Mouse (Mus musculus): Measurements from ENCODE around the gene Psd. TPM values are rescaled to one million over a fixed set of nuclear protein-coding genes. Genes with fewer than 3 reads are reported as not detected.

The Psd gene
- total RNA-seq, 2 experiments from 2014 or later, result 0.36 TPM; not detected in 1

- no peak for ATAC-seq (ENCODE audit: poor library complexity, severe bottlenecking)
These were observed 4.6 kb downstream of the Psd start for GRCm38 (mm10) chr19:46322144-46322995.

DNA sequence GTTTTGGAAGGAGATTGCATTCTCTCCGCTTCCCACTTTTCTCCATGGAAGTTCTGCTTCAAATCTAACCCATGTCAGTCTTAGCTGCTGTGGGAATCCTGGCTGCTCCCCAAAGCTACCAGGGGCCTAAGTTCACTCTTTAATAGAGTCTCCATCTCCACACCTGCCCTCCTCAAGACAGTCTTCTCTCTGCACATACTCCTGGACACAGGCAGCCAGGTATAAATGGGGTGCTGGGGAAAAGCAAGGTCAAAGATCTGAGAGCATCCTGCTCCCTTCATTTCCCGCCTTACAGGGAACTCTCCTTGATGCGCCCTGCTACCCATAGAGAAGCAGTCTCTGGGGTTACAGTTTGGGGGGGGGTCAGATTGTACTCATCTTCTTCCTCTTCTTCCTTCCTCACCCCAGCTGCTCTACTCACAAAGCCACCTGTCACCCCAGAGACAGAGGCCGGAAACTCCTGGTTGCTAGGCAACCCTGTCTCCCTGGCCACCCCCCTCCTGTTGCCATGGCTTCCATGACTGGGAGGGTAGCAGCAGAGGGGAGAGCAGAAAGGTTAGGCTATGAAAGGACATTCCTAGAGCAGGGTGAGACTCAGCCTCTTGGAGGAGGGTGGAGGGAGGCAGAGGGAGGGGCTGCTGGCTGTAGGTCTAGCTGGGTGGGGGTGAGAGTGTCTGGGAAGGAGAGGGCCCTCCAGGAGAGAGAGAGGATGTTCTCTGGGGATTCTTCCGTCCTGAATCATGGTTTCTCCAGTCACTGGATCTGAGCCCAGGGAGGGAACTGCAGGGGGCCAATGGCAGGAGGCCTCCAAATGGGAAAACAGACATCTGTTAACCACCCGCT, 5.6 kb downstream of the Psd start:
- ATAC-seq (ENCODE audit: poor library complexity, severe bottlenecking), result no peak

- no peak for ATAC-seq (ENCODE audit: poor library complexity, severe bottlenecking)
These were observed 6.7 kb downstream of the Psd start for GRCm38 (mm10) chr19:46320076-46320785.

DNA sequence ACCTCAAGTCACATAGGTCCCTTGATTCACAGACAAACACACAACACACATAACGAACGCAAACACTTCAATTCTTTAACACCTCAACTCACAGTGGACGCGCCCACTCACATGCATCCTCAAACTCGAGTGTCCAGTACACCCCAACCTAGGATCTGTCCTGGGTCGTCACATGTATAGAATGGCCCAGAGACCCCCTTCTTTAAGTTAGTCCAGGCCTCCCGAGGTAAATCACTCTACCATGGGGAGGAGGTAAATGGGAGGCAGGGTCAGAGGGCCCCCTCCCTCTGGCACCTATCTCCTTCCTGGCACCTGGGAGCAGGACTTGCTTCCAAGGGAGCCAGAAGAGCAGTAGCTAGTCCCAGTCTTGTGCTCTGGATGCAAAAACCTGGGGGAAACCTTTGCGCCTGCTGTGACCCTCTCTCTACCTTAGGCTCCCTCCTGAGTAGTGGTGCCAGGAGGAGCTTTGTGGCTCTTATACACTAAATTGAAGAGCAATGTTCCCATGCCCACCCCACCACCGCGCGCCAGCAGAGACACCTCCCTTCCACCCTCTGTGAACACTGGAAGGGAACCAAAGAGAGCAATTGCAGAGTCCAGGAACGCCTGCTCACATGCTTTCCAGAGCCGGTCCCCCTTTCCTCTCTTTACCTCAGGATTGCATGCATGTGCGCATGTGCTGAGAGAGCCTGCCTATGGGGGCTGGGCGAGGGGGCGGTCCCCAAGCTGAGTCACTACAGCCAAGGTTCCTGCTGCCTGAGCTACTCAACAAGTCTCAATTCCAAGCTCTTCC, 8.2 kb downstream of the Psd start:
- no peak for ATAC-seq (ENCODE audit: poor library complexity, severe bottlenecking)

DNA sequence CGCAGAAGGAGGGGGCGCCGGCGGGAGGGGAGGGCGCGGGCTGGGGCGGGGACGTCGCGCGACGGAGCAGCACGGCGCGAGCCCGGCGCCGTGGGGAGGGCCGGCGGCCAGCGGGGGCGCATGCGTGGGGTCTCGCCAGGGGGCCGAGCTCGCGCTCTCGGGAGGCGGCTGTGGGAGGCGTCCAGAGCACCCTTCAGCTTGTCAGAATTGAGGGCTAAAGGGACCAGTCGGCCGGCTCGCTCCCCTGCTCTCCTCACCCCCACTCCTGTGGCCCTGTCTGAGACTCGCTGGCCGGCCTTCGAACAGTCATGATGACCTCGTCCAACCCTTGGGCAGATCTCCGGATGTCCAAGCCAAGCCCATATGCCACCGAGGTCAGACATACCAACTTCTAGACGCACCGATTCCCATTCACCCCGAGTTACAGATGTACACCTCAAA, 8.9 kb downstream of the Psd start:
- no peak for ATAC-seq (ENCODE audit: poor library complexity, severe bottlenecking)

DNA sequence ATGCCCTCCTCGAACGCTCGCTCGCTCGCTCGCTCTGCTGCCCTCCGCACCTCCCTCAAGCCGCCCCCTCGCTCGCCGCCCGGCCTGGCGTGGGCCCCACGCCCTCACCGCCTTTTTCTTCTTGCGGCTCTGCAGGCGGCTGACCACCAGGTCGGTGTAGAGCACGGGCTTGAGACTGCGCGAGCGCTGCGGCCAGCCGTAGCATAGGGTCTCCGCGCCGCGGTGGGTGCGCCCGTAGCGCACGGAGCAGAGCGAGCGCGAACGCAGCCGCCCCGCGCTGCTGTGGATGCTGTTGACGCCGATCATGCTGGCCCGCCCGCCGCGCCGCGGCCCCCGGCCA, 9.4 kb downstream of the Psd start:
- no peak for ATAC-seq (ENCODE audit: poor library complexity, severe bottlenecking)

GRCm38 (mm10) chr19:46316846-46317545, 10.0 kb downstream of the Psd start:
- ATAC-seq (ENCODE audit: poor library complexity, severe bottlenecking), result peak; percentile 11; the same call in 1 of the 2 replicates

GRCm38 (mm10) chr19:46315752-46316610, 11.0 kb downstream of the Psd start:
- no peak for ATAC-seq (ENCODE audit: poor library complexity, severe bottlenecking)

GRCm38 (mm10) chr19:46314872-46315742, 11.8 kb downstream of the Psd start:
- ATAC-seq (ENCODE audit: poor library complexity, severe bottlenecking), result peak; percentile 44; the same call in 1 of the 2 replicates

GRCm38 (mm10) chr19:46314151-46314601, 12.8 kb downstream of the Psd start:
- ATAC-seq (ENCODE audit: poor library complexity, severe bottlenecking), result no peak

GRCm38 (mm10) chr19:46313591-46313990, 13.4 kb downstream of the Psd start:
- ATAC-seq (ENCODE audit: poor library complexity, severe bottlenecking), result no peak

DNA sequence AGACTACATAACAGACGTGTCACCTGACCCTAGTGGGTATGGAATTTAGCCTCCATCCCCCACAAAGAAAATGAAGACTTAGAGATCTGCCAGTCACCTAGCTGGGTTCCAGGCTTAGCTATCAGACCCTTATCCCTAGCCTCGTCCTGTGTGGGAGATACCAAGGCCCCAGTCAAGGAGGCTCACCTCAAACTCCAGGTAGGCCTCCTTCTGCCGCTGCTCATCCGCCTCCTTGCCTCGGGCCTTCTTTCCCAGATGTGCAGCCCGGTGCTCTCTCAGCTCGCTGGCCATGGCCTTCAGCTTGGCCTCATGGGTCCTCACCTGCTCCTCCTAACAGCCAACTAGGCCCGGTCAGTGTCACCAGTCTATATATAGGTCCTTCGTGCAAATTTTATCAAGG, 13.8 kb downstream of the Psd start:
- ATAC-seq (ENCODE audit: poor library complexity, severe bottlenecking), result no peak

DNA sequence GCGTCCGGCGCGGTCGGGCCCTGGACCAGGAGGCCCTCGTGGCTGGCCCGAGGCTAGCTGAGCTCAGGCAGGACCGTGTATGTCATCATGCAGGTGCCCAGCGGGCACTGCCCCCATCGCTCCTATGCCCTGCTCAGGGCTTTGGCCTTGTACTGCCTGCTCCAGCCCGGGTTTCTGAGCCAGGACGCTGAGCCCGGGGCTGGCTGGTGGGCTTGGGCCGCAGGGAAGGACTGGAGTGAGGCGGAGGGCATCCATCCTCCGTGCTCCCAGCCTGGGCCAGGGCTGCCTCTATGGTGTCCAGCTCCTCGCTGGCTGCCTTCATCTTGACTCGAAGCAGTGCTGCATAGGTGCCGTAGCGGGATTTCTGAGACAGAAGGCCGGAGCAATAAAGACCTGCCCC, 14.4 kb downstream of the Psd start:
- ATAC-seq (ENCODE audit: poor library complexity, severe bottlenecking), result no peak

DNA sequence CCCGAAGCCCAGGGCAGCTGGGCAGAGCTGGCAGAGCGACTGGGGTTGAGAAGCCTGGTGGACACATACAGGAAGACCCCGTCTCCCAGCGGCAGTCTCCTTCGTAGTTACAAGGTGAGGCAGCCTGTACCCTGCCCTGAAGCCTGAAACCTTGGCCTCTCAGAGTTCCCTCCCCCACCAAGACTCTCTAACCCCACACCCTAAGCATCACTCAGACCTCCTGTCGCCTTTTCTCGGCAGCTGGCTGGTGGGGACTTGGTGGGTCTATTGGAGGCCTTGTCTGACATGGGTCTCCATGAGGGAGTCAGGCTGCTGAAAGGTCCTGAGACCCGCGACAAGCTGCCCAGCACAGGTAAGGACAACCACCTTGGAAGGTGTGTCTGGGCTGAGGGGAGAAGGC, 15.6 kb downstream of the Psd start:
- no peak for ATAC-seq (ENCODE audit: poor library complexity, severe bottlenecking)

- no peak for ATAC-seq (ENCODE audit: poor library complexity, severe bottlenecking)
These were observed 16.6 kb downstream of the Psd start for GRCm38 (mm10) chr19:46310312-46310865.

- ATAC-seq (ENCODE audit: poor library complexity, severe bottlenecking), result no peak
These were observed 17.2 kb downstream of the Psd start for GRCm38 (mm10) chr19:46309651-46310305.

Measured in megakaryocyte, adult 5-6 weeks (primary cell).